Mouse (Mus musculus) liver, embryonic 16.5 days (tissue): ENCODE data around the gene Rnpep. TPM values are rescaled to one million over a fixed set of nuclear protein-coding genes. Genes with fewer than 3 reads are reported as not detected.

ENCODE experiments used
- ATAC-seq: fragments of 200-750 bp; cut with Nextera tagmentation; 2 replicates; pipeline ENCODE4 v1.8.0; 2017; ENCODE audit warnings: low read depth, mild to moderate bottlenecking, moderate number of reproducible peaks, moderate library complexity
- H3K27ac ChIP-seq: fragments of 300-500 bp; sonication (generic); 2 replicates; pipeline ENCODE4 v1.5.1; 2014; ENCODE audit warnings: mild to moderate bottlenecking, low read length
- H3K27me3 ChIP-seq: fragments of 300-500 bp; sonication (generic); 2 replicates; pipeline ENCODE4 v1.6.1; 2014; ENCODE audit warnings: low read depth, low read length, mixed read lengths; ENCODE audit not compliant: control insufficient read depth, insufficient read depth
- H3K36me3 ChIP-seq: fragments of 300-500 bp; sonication (generic); 2 replicates; pipeline ENCODE4 v1.6.1; 2014; ENCODE audit warnings: mild to moderate bottlenecking; ENCODE audit not compliant: control insufficient read depth, insufficient read depth
- H3K4me1 ChIP-seq: fragments of 300-500 bp; sonication (generic); 2 replicates; pipeline ENCODE4 v1.6.1; 2014; ENCODE audit warnings: low read depth, low read length, mixed read lengths; ENCODE audit not compliant: control insufficient read depth
- H3K4me2 ChIP-seq: fragments of 300-500 bp; sonication (generic); 2 replicates; pipeline ENCODE4 v1.6.1; 2014; ENCODE audit warnings: low read depth, low read length, mixed read lengths
- H3K4me3 ChIP-seq: fragments of 300-500 bp; sonication (generic); 2 replicates; pipeline ENCODE4 v1.5.1; 2014; ENCODE audit warnings: low read depth, mild to moderate bottlenecking, low read length
- H3K9ac ChIP-seq: fragments of 300-500 bp; sonication (generic); 2 replicates; pipeline ENCODE4 v1.6.1; 2014; ENCODE audit warnings: low read depth, low read length
- H3K9me3 ChIP-seq: fragments of 300-500 bp; sonication (generic); replicated peaks from 2 replicates; pipeline ENCODE4 v1.6.1; 2016; ENCODE audit warnings: low read length; ENCODE audit not compliant: control insufficient read depth
- WGBS: fragments of 180-500 bp; shearing (Covaris S2); extraction: QIAGEN DNeasy Blood & Tissue Kit; methylation state at CpG from one replicate; pipeline ENCODE4 v1.1.7; 2014; ENCODE audit not compliant: insufficient replicate concordance; 5-methylcytosine and 5-hydroxymethylcytosine counted together
- polyA plus RNA-seq: library from polyadenylated mRNA; unstranded; fragments of >200 nt; fragmentation: Nextera tagmentation; extraction: Ambion mirVana; gene quantifications from 2 replicates; pipeline ENCODE4 v1.2.1, GENCODE M21; 2015

The Rnpep gene
- polyA plus RNA-seq, 1 experiment from 2014 or later, result 23.8 TPM

GRCm38 (mm10) chr1:135290908-135291307, 7.0 kb upstream of the Rnpep start:
- Histone ChIP-seq H3K27ac (no peak overlapping the region), H3K4me2 (no peak overlapping the region), H3K4me3 (no peak overlapping the region), H3K27me3 (no peaks in the 10 kb centered on the region), H3K4me1 (no peaks in the 10 kb centered on the region), H3K9ac (no peak overlapping the region), H3K36me3 (no peaks in the 10 kb centered on the region), H3K9me3 (no peaks in the 10 kb centered on the region)
- ATAC-seq, result no peak
- 79% methylated on average over 5 of the region's 5 CpGs for WGBS

- WGBS, result 57% methylated on average over 2 of the region's 2 CpGs
- H3K27ac ChIP-seq, result no peak overlapping the region
- no peak overlapping the region for H3K4me3 ChIP-seq
- no peak overlapping the region for H3K4me2 ChIP-seq
- no peaks in the 10 kb centered on the region for H3K36me3 ChIP-seq
- ATAC-seq, result no peak
- peaks cover 2% of the 10 kb centered on the region; the same call in 1 of the 2 replicates for H3K4me1 ChIP-seq
- no peak overlapping the region for H3K9ac ChIP-seq
- no peaks in the 10 kb centered on the region for H3K9me3 ChIP-seq
- H3K27me3 ChIP-seq, result peaks cover 10% of the 10 kb centered on the region; the same call in 1 of the 2 replicates
Measured at GRCm38 (mm10) chr1:135286311-135286710, 2.4 kb upstream of the Rnpep start.

GRCm38 (mm10) chr1:135283287-135283825, 528 bp downstream of the Rnpep start:
- peaks cover 2% of the 10 kb centered on the region; the same call in 1 of the 2 replicates for H3K4me1 ChIP-seq
- H3K27ac ChIP-seq, result peak overlapping the region; percentile 76
- peaks cover 10% of the 10 kb centered on the region; the same call in 1 of the 2 replicates for H3K27me3 ChIP-seq
- H3K36me3 ChIP-seq, result no peaks in the 10 kb centered on the region
- H3K9ac ChIP-seq, result peak overlapping the region; percentile 75
- WGBS, result 0% methylated on average over 48 of the region's 48 CpGs
- H3K9me3 ChIP-seq, result no peaks in the 10 kb centered on the region
- peak overlapping the region; percentile 87 for H3K4me2 ChIP-seq
- peak overlapping the region; percentile 74 for H3K4me3 ChIP-seq
- ATAC-seq, result peak; percentile 72

GRCm38 (mm10) chr1:135282536-135283286, 1.2 kb downstream of the Rnpep start:
- Histone ChIP-seq H3K4me1 (peaks cover 2% of the 10 kb centered on the region; the same call in 1 of the 2 replicates), H3K27ac (peak overlapping the region; percentile 76), H3K27me3 (peaks cover 10% of the 10 kb centered on the region; the same call in 1 of the 2 replicates), H3K9me3 (no peaks in the 10 kb centered on the region), H3K4me2 (peak overlapping the region; percentile 87), H3K4me3 (peak overlapping the region; percentile 74), H3K9ac (peak overlapping the region; percentile 75), H3K36me3 (no peaks in the 10 kb centered on the region)
- ATAC-seq, result peak; percentile 40; the same call in 1 of the 2 replicates
- WGBS, result 9% methylated on average over 13 of the region's 13 CpGs

GRCm38 (mm10) chr1:135281841-135282240, 2.0 kb downstream of the Rnpep start:
- Histone ChIP-seq H3K4me3 (no peak overlapping the region), H3K4me2 (peak overlapping the region; percentile 87), H3K36me3 (no peaks in the 10 kb centered on the region), H3K27ac (no peak overlapping the region), H3K27me3 (peaks cover 10% of the 10 kb centered on the region; the same call in 1 of the 2 replicates), H3K9me3 (no peaks in the 10 kb centered on the region), H3K9ac (no peak overlapping the region), H3K4me1 (peaks cover 2% of the 10 kb centered on the region; the same call in 1 of the 2 replicates)
- WGBS, result 83% methylated on average over 17 of the region's 17 CpGs
- no peak for ATAC-seq

- Histone ChIP-seq H3K9ac (no peak overlapping the region), H3K27me3 (peaks cover 10% of the 10 kb centered on the region; the same call in 1 of the 2 replicates), H3K9me3 (no peaks in the 10 kb centered on the region), H3K36me3 (no peaks in the 10 kb centered on the region), H3K4me1 (peaks cover 2% of the 10 kb centered on the region; the same call in 1 of the 2 replicates), H3K4me3 (no peak overlapping the region), H3K4me2 (no peak overlapping the region), H3K27ac (no peak overlapping the region)
- ATAC-seq, result no peak
- WGBS, result 69% methylated on average over 9 of the region's 9 CpGs
Measured at GRCm38 (mm10) chr1:135280646-135281045, 3.2 kb downstream of the Rnpep start.

GRCm38 (mm10) chr1:135271371-135271770, 12.5 kb downstream of the Rnpep start:
- no peaks in the 10 kb centered on the region for H3K4me1 ChIP-seq
- no peak overlapping the region for H3K4me2 ChIP-seq
- H3K4me3 ChIP-seq, result no peak overlapping the region
- H3K27ac ChIP-seq, result no peak overlapping the region
- no peak for ATAC-seq
- H3K36me3 ChIP-seq, result peaks cover 4% of the 10 kb centered on the region; the same call in 1 of the 2 replicates
- H3K27me3 ChIP-seq, result no peaks in the 10 kb centered on the region
- H3K9ac ChIP-seq, result no peak overlapping the region
- WGBS, result 79% methylated on average over 9 of the region's 9 CpGs
- H3K9me3 ChIP-seq, result no peaks in the 10 kb centered on the region

- Histone ChIP-seq H3K4me3 (no peak overlapping the region), H3K9me3 (no peaks in the 10 kb centered on the region), H3K4me1 (no peaks in the 10 kb centered on the region), H3K4me2 (no peak overlapping the region), H3K27me3 (no peaks in the 10 kb centered on the region), H3K36me3 (no peaks in the 10 kb centered on the region), H3K27ac (peak overlapping the region; percentile 17; the same call in 1 of the 2 replicates), H3K9ac (no peak overlapping the region)
- 24% methylated on average over 10 of the region's 10 CpGs for WGBS
- ATAC-seq, result no peak
Measured at GRCm38 (mm10) chr1:135267663-135268446, 16.0 kb downstream of the Rnpep start.
